Mouse (Mus musculus) ovary, postnatal 14 days (tissue): ENCODE results near the gene Gucy2e.

Experiments
- DNase-seq: peaks from one replicate; pipeline ENCODE4 v3.0.0; 2022; ENCODE audit warnings: low spot score

Gucy2e gene

DNA sequence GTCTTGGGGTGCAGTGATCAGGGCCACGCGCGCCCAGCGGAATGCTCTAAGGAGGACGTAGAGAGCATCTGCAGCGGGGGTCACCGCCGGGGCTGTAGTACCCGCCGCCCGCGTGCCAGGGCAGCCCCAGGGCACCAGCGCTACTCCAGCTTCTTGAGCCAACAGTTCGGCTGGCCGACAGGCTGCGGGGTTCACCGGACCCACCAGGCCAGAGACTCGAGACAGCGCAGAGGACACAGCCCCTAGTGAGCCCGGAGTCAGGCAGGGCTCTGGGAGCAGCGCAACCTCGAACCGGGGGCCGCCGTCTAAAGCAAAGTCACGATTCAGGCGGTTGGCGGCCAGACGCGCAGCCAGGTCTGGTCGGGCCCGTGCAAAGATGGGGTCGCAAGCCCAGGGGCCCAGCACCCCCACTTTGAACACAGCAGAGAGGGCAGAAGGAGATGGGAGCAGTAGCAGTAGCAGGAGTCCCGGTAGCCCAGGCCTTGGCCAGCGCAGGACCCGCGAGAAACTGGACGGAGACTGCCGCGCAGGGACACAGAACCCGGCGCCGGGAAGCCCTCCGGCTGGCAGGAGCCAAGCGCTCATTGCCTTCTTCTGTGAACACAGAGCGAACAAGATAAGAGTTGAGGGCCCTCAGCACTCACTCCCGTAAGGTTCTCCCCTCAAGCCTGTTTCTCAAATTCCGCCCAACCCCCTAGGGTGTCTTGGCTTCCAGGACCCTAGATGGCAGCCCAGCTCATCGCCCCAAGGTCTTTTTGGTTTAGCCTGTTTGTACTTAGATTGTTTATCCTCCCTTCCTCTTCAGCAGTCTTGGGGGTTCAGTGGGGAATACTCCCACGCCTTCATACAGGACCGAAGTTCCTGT lies 543 bp downstream of the Gucy2e start:
- DNase-seq = no peak

DNA sequence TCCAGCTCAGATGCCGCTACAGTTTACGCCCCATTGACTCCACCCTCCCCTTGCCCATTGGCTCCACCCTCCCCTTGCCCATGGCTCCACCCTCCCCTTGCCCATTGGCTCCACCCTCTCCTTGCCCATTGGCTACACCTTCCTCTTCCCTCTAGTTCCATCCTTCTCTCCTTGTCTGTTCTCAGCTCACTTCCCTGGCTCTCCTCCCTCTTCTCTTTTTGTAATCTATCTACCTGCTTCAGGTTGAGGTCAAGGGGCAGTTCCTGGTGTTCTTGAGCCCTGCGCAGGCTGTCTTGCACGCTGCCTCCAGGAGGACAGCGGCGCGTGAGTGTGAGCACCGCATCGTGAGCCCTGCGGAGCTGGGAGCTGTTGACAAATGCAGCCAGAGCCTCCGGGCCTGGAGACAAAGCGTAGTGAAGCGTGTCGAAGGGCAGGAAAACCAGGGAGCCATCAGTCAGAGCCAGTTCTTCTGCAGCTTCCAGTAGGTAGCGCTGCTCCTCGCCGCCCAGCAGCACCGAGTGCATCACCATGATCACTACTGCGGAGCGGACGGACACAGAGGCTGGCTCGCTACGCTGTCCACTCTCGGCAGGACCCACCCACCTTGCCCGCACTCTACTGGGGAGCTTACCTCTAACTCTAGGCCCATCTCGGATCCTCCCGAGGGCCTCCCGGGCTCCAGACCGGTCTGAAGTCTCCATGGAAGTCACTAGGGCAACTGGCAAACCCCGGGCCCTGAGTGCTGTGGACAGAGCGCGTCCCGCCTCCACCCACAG lies 1.4 kb downstream of the Gucy2e start:
- peak; percentile 53 for DNase-seq

DNA sequence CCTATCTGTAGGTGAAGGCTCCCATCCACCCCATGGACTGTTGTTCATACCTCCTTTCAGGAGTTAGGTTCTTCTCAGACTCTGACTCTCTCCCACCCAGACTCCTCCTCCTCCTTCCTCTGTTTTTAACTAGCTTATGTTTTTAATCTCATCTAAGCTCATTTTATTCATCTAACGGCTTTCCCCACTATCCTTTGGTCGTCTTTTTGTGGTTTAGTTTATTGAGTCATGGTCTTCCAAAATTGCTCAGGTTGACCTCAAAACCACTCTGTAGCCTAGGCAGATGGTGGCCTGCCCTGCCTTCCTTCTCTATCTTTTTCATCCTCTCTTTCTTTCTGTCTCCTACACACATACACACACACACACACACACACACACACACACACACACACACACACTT lies 3.7 kb downstream of the Gucy2e start:
- no peak for DNase-seq

- DNase-seq = no peak
Observed at GRCm38 (mm10) chr11:69230420-69230819, 6.4 kb downstream of the Gucy2e start.

- no peak for DNase-seq
Observed at GRCm38 (mm10) chr11:69225715-69226114, 11.1 kb downstream of the Gucy2e start.

DNA sequence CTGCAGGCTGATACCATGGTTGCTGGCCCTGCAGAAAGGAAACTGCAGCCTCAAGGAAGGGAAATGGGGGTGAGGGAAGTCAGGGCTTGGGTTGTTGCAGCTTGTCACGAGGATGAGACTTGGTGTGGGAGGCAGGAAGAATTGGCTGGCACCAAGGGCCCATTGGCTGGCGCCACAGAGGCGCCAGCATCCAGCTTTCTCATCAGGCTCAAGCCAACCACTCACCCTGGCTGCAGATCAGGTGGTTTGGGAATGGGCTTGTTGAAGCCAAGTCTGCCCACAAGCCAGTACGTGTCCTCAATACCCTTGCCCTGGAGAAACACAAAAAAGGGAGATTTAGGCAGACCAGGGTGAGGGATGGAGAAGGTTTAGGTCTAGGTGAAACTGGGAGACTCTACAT lies 13.7 kb downstream of the Gucy2e start:
- no peak for DNase-seq

- no peak for DNase-seq
Observed at GRCm38 (mm10) chr11:69221070-69221469, 15.8 kb downstream of the Gucy2e start.

DNA sequence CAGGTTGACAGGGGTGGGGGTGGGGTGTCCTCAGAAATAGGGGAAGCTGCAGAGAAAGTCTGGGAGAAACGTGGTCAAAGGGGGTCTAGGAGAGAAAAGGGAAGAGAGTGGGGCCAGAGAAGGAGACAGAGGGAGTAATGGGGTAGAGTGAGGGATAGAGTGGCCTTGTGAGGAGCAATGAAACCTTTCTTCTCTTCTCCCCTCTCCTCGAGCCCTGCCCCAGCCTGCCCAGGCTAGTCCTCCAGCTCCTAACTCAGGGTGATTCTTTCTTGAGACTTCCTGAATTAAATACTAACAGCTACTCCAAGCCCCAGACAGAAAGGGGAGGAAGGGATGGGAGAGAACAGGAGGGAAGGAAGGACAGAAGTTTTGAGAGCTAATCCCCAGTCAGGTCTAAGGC lies 18.2 kb downstream of the Gucy2e start:
- DNase-seq = no peak

DNA sequence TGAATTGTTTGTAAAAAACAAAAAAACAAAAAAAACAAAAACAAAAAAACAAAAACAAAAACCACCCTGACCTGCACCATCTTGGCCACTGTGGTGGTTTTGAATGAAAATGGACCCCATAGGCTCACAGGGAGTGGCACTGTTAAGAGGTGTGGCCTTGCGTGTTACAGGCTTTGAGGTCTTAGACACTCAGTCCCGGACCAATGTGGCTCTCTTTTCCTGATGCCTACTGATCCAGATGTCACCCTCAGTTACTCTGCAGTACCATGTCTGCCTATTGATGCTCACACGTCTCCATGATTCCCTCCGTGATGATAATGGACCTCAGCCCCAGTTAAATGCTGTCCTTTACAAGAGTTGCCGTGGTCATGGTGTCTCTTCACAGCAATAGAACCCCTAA lies 19.4 kb downstream of the Gucy2e start:
- no peak for DNase-seq

DNA sequence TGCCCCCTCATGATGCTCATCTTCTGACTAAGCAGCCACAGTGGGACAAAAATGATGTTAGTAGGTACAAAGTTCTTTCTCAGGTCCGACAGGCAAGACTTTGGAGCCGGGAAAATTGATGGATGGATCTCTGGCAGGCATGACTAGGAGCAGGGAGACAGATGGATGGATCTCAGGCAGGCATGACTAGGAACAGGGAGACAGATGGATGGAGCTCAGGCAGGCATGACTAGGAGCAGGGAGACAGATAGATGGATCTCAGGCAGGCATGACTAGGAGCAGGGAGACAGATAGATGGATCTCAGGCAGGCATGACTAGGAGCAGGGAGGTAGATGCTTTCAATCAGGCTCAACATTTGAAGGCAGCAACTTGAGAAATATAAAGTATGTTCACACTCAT lies 25.4 kb downstream of the Gucy2e start:
- DNase-seq = no peak

DNA sequence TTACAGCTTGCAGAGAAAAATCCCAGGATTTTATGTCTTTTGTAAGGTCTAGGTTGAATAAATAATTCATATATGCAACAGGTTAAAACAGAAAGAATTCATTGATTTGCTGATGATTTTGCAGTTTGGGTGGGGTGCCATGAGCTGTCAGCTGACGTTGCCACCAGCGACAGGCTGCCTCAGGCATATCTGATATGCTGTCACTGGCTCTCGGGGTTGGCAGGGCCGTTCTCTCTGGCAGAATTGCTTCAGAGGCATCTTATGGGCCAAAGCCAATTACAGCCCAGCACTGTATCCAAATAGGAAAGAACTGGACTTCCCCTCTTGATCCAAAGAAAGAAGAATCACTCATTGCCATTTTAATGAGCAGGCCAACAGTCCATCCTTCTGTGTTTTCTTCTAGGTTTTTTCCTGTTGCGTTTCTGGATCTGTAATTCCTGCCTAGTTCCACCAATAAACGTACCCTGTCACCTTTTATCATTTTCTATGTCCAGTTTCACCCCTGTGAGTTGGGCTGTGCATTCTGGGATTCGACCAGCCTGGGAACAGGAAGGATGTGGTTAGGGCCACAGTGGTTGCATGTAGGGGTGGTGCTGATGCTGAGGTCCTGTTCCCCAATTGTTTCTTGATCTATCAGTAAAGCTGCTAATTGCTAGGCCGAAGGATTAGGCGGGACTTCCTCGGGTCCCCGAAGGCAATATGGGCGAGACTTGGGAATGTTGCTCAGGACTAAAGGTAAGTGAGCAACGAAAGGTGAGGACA lies 34.2 kb downstream of the Gucy2e start:
- DNase-seq = no peak

DNA sequence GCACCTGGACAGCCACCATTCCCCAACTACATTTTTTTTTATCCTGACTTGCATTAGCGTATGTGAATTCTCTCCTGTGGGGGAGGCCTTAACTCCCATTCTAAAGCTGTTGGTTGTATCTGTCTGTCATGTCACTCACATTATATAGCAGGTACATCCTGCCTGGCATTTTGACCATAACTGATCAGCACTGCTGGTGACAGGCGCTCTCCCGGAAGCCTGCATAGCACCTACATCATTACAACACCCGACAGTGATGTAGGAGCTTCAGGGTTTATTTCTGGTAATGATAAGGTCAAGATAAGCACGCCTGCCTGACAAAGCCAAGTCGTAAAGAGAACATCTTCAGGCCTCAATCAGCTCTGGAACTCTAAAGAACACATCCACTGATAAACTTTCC lies 36.6 kb downstream of the Gucy2e start:
- no peak for DNase-seq

- no peak for DNase-seq
Observed at GRCm38 (mm10) chr11:69199251-69199650, 37.6 kb downstream of the Gucy2e start.

- no peak for DNase-seq
Observed at GRCm38 (mm10) chr11:69197743-69198142, 39.1 kb downstream of the Gucy2e start, which contains the start of gene Alox8. Gene Alox8, minus strand, starts transcription at chr11:69197843.

- DNase-seq = no peak
Observed at GRCm38 (mm10) chr11:69197194-69197593, 39.6 kb downstream of the Gucy2e start.

DNA sequence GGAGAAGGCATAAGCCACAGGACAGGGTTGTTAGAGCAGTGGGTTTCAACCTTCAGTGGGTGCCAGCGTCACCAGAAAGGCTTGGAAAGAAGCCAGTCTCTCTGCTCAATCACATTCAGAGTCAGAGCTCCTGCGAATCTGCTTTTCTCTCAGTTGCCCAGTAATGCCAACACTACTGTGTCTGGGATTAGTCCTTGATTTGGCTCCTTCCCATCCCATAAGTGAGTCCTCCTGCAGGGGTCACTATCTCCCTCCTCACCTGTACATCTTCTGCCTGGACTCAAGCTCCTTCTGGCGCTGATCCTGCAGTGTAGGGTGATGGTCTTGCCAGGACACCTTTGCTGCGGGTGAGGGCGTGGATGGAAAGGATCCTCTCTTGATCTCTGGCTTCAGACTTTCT lies 40.1 kb downstream of the Gucy2e start:
- DNase-seq = no peak

DNA sequence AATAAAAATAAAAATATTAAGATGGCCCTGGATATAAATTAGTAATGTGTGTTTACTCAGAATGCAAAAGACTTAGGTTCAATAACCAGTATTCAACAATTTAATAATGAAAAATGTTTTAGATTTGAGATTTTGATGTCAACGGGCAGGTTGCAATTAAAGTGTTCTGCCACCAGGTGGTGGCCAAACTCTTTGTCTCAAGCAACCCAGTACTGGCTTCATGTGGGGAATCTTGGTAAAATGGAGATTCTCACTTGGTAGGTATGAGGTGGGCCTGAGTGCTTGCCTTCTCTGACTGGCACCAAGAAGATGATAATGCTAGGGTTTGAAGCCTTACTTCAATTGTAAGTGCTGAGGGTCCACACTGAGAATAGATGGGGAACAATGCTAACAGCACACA lies 44.0 kb downstream of the Gucy2e start:
- no peak for DNase-seq

GRCm38 (mm10) chr11:69185936-69186335 lies 50.9 kb downstream of the Gucy2e start:
- DNase-seq = no peak

GRCm38 (mm10) chr11:69185031-69185430 lies 51.8 kb downstream of the Gucy2e start:
- no peak for DNase-seq

- no peak for DNase-seq
Observed at GRCm38 (mm10) chr11:69180120-69180519, 56.7 kb downstream of the Gucy2e start.

- no peak for DNase-seq
Observed at GRCm38 (mm10) chr11:69179512-69179911, 57.3 kb downstream of the Gucy2e start.

DNA sequence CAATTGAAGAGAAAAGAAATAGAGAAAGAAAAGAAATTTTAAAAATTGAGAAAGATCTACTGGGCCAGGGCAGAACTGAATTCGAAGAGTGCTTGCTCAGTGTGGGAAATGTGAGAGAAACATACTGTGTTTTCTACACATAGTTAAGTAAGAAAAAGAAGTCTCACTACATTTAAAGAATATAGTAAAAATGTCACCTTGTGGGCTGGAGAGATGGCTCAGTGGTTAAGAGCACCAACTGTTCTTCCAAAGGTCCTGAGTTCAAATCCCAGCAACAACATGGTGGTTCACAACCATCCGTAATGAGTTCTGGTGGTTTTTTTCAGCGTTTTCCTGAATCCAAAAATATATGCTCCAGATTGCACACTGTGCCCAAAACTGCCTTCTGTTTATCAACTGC lies 58.3 kb downstream of the Gucy2e start:
- DNase-seq = no peak

DNA sequence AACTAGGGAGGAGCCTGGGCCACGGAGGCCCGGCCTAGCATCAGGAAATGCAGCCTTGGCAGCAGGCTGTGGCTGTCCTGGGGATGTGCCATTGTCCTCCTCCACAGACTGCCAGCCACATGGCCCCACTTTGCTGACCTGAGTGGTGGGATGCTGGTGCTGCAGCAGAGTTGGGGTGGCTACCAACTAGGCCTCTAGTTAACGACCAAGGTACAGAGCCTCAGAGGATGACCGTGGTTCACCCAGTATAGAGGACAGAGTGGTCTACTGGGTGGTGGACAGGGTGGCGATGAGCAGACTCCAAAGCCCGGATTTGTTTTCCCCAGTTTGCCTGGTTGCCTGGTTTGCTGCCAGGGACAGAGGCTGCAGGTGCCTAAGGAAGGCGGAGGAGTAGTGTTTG lies 62.1 kb downstream of the Gucy2e start:
- DNase-seq = no peak
